Mouse (Mus musculus): ENCODE results near the gene Ccl5. TPM values are rescaled to one million over a fixed set of nuclear protein-coding genes. Genes with fewer than 3 reads are reported as not detected.

Gene Ccl5
- polyA plus RNA-seq, 1 experiment from 2014 or later: 1.0 TPM

GRCm38 (mm10) chr11:83568061-83568460 lies 37.7 kb upstream of the Ccl5 start:
- H3K9ac ChIP-seq (ENCODE audit: low read length): no peak overlapping the region
- H3K4me3 ChIP-seq (replicated peaks; ENCODE audit: low read length): no peak overlapping the region
- no peaks in the 10 kb centered on the region for H3K36me3 ChIP-seq (ENCODE audit: control insufficient read depth, insufficient read depth, low read length)
- no peaks in the 10 kb centered on the region for H3K4me1 ChIP-seq (ENCODE audit: control insufficient read depth, insufficient read depth, low read length)
- ATAC-seq (ENCODE audit: insufficient read depth, low FRiP score): no peak
- no peaks in the 10 kb centered on the region for H3K9me3 ChIP-seq (replicated peaks; ENCODE audit: control insufficient read depth, low read length)
- 87% methylated on average over 9 of the region's 9 CpGs for WGBS
- no peaks in the 10 kb centered on the region for H3K27me3 ChIP-seq (ENCODE audit: control insufficient read depth, insufficient read depth, low read length)
- no peak overlapping the region for H3K4me2 ChIP-seq (ENCODE audit: low read depth, low read length)
- no peak overlapping the region for H3K27ac ChIP-seq (ENCODE audit: low read length)

GRCm38 (mm10) chr11:83567311-83567710 lies 37.0 kb upstream of the Ccl5 start:
- no peaks in the 10 kb centered on the region for H3K36me3 ChIP-seq (ENCODE audit: control insufficient read depth, insufficient read depth, low read length)
- no peaks in the 10 kb centered on the region for H3K9me3 ChIP-seq (replicated peaks; ENCODE audit: control insufficient read depth, low read length)
- H3K4me1 ChIP-seq (ENCODE audit: control insufficient read depth, insufficient read depth, low read length): no peaks in the 10 kb centered on the region
- ATAC-seq (ENCODE audit: insufficient read depth, low FRiP score): no peak
- no peak overlapping the region for H3K9ac ChIP-seq (ENCODE audit: low read length)
- no peak overlapping the region for H3K27ac ChIP-seq (ENCODE audit: low read length)
- WGBS: 72% methylated on average over 7 of the region's 7 CpGs
- H3K27me3 ChIP-seq (ENCODE audit: control insufficient read depth, insufficient read depth, low read length): no peaks in the 10 kb centered on the region
- H3K4me3 ChIP-seq (replicated peaks; ENCODE audit: low read length): no peak overlapping the region
- no peak overlapping the region for H3K4me2 ChIP-seq (ENCODE audit: low read depth, low read length)

DNA sequence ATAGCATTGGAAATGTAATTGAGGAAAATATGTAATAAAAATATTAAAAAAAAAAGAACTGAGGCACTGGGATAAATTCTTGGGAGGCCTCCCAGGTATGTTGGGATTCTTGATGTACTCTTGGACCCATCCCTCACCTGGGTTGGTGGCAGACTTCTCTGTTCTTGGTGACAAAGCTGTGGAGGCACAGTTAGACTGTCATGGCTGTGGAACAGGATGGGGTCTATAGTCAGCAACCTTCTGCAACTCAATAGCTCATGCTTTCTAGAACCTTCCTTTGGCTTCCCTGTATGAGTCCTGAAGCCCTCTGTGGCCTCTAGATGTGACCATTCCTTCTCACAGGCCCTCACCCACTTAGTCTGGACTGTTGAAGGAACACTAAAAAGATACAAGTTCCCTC lies 36.3 kb upstream of the Ccl5 start:
- H3K4me3 ChIP-seq (replicated peaks; ENCODE audit: low read length): no peak overlapping the region
- no peaks in the 10 kb centered on the region for H3K4me1 ChIP-seq (ENCODE audit: control insufficient read depth, insufficient read depth, low read length)
- H3K36me3 ChIP-seq (ENCODE audit: control insufficient read depth, insufficient read depth, low read length): no peaks in the 10 kb centered on the region
- ATAC-seq (ENCODE audit: insufficient read depth, low FRiP score): no peak
- no peak overlapping the region for H3K4me2 ChIP-seq (ENCODE audit: low read depth, low read length)
- no peak overlapping the region for H3K9ac ChIP-seq (ENCODE audit: low read length)
- H3K9me3 ChIP-seq (replicated peaks; ENCODE audit: control insufficient read depth, low read length): no peaks in the 10 kb centered on the region
- no peaks in the 10 kb centered on the region for H3K27me3 ChIP-seq (ENCODE audit: control insufficient read depth, insufficient read depth, low read length)
- H3K27ac ChIP-seq (ENCODE audit: low read length): no peak overlapping the region

DNA sequence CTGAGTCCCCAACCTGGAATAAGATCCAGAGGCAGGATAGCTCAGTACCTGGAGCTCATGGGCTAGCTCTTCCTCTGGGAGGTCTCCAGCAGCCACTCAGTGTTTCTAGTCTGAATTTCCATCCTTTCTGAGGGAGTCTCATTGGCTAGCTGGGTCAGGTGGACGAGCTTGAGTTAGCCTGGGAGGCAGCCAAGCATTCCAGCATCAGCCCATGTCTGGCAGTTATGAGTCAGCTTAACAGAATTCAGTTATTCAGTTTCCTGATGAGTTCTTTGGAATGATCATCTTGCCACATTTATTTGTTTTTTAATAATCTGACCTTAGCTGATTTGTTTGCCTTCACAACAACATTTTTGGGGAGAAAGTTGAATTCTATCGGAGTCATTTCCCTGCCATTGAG lies 33.4 kb upstream of the Ccl5 start:
- WGBS: 57% methylated on average over 2 of the region's 2 CpGs
- Histone ChIP-seq H3K4me3 (replicated peaks; ENCODE audit: low read length) (no peak overlapping the region), H3K27ac (ENCODE audit: low read length) (no peak overlapping the region), H3K4me1 (ENCODE audit: control insufficient read depth, insufficient read depth, low read length) (no peaks in the 10 kb centered on the region), H3K36me3 (ENCODE audit: control insufficient read depth, insufficient read depth, low read length) (no peaks in the 10 kb centered on the region), H3K9ac (ENCODE audit: low read length) (no peak overlapping the region), H3K27me3 (ENCODE audit: control insufficient read depth, insufficient read depth, low read length) (no peaks in the 10 kb centered on the region), H3K4me2 (ENCODE audit: low read depth, low read length) (no peak overlapping the region), H3K9me3 (replicated peaks; ENCODE audit: control insufficient read depth, low read length) (no peaks in the 10 kb centered on the region)
- ATAC-seq (ENCODE audit: insufficient read depth, low FRiP score): no peak

GRCm38 (mm10) chr11:83562311-83562887 lies 32.1 kb upstream of the Ccl5 start:
- H3K4me2 ChIP-seq (ENCODE audit: low read depth, low read length): no peak overlapping the region
- 57% methylated on average over 6 of the region's 6 CpGs for WGBS
- H3K36me3 ChIP-seq (ENCODE audit: control insufficient read depth, insufficient read depth, low read length): no peaks in the 10 kb centered on the region
- no peak overlapping the region for H3K27ac ChIP-seq (ENCODE audit: low read length)
- no peak for ATAC-seq (ENCODE audit: insufficient read depth, low FRiP score)
- H3K4me1 ChIP-seq (ENCODE audit: control insufficient read depth, insufficient read depth, low read length): no peaks in the 10 kb centered on the region
- no peaks in the 10 kb centered on the region for H3K27me3 ChIP-seq (ENCODE audit: control insufficient read depth, insufficient read depth, low read length)
- H3K4me3 ChIP-seq (replicated peaks; ENCODE audit: low read length): no peak overlapping the region
- no peaks in the 10 kb centered on the region for H3K9me3 ChIP-seq (replicated peaks; ENCODE audit: control insufficient read depth, low read length)
- no peak overlapping the region for H3K9ac ChIP-seq (ENCODE audit: low read length)

DNA sequence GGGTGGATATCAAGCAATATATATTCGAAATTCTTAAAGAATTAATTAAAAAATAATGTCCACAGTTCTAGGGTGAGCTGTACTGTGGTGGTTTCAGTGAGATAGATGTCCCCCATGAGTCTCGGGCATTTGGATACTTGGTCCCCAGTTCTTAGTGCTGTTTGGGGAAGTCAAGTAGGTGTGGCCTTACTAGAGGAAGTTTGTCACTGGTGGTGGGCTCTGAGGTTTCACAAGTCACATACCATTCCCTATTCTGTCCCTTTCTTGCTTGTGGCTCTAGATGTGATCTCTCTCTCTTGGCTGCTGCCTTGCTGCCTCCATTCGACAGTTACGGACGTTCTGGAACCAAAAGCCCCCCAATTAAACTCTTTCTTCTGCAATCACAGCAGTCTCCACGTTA lies 30.1 kb upstream of the Ccl5 start:
- Histone ChIP-seq H3K4me1 (ENCODE audit: control insufficient read depth, insufficient read depth, low read length) (no peaks in the 10 kb centered on the region), H3K36me3 (ENCODE audit: control insufficient read depth, insufficient read depth, low read length) (no peaks in the 10 kb centered on the region), H3K4me3 (replicated peaks; ENCODE audit: low read length) (no peak overlapping the region), H3K27me3 (ENCODE audit: control insufficient read depth, insufficient read depth, low read length) (no peaks in the 10 kb centered on the region), H3K9me3 (replicated peaks; ENCODE audit: control insufficient read depth, low read length) (no peaks in the 10 kb centered on the region), H3K9ac (ENCODE audit: low read length) (no peak overlapping the region), H3K27ac (ENCODE audit: low read length) (no peak overlapping the region), H3K4me2 (ENCODE audit: low read depth, low read length) (no peak overlapping the region)
- ATAC-seq (ENCODE audit: insufficient read depth, low FRiP score): no peak
- WGBS: 72% methylated on average over 6 of the region's 6 CpGs

DNA sequence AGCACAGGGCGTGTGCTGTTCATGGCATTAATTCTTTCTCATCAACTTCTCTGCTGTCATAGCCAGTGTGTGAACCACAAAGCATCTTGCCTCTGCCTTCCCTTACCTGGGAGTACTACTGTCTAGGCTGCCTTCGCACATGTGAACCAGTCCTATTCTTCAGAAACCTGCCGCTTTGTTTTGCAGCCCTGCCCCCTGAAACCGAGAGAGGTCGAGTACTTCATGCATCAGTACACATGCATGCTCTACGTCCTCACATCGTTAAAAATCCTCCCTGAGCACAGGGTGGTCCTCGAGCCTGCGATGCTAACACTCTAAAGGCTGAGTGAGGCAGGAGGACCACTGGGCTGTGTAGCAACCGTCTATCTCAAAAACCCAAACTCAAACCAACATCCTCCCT lies 26.8 kb upstream of the Ccl5 start:
- no peak for ATAC-seq (ENCODE audit: insufficient read depth, low FRiP score)
- 72% methylated on average over 10 of the region's 10 CpGs for WGBS
- no peaks in the 10 kb centered on the region for H3K9me3 ChIP-seq (replicated peaks; ENCODE audit: control insufficient read depth, low read length)
- H3K27ac ChIP-seq (ENCODE audit: low read length): no peak overlapping the region
- no peak overlapping the region for H3K9ac ChIP-seq (ENCODE audit: low read length)
- no peaks in the 10 kb centered on the region for H3K4me1 ChIP-seq (ENCODE audit: control insufficient read depth, insufficient read depth, low read length)
- H3K36me3 ChIP-seq (ENCODE audit: control insufficient read depth, insufficient read depth, low read length): no peaks in the 10 kb centered on the region
- H3K4me3 ChIP-seq (replicated peaks; ENCODE audit: low read length): no peak overlapping the region
- no peaks in the 10 kb centered on the region for H3K27me3 ChIP-seq (ENCODE audit: control insufficient read depth, insufficient read depth, low read length)
- H3K4me2 ChIP-seq (ENCODE audit: low read depth, low read length): no peak overlapping the region

DNA sequence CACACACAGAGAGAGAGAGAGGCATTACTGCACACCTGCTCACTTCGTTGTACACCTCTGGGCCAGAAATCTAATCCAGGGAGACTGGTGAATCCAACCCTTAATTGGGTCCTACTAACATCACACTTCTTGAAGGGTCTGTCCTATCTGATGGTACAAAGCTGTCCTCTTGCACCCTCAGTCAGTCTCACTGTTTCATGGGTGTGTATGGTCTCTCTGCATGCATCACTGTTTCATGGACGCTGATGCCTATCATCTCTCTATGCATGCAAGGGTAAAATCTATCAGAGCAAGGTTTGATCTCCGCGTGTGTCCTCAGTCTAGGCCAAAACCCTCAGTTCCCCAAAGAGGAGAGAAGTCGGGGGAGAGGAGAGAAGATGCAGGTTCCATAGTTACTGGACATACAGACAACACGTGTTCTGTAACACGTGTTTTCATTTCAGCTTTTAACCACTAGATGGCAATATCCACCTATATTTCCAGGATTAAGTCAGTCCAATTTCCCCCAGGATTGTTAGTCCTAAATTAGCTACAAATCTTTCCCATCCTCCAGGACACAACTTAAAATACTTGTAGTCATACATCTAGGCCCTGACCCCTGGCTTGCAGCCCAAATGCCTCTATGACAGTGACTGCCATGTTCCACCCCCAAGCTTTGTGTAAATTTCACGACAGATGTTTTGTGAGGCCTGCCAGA lies 25.9 kb upstream of the Ccl5 start:
- ATAC-seq (ENCODE audit: insufficient read depth, low FRiP score): peak; percentile 56; the same call in 1 of the 2 replicates

DNA sequence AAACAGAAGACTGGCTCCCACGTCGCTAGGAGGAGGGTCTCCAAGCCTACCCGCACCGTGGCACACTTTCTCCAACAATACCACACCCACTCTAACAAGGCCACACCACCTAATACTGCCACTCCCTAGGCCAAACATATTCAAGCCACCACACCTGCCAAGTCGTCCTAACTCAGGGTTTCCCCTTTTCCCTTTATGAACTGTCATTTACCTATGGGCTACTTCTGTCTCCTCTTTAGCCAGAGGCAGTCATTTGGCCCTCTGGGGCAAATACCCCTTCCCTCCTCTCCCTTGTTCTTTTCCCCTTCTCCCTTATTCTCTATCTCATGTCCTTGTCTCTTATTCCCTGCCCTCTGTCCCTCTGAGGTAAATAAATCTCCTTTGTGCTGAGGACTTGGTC lies 21.4 kb upstream of the Ccl5 start:
- Histone ChIP-seq H3K4me1 (ENCODE audit: control insufficient read depth, insufficient read depth, low read length) (no peaks in the 10 kb centered on the region), H3K36me3 (ENCODE audit: control insufficient read depth, insufficient read depth, low read length) (no peaks in the 10 kb centered on the region), H3K4me2 (ENCODE audit: low read depth, low read length) (no peak overlapping the region), H3K9ac (ENCODE audit: low read length) (no peak overlapping the region), H3K27ac (ENCODE audit: low read length) (no peak overlapping the region), H3K4me3 (replicated peaks; ENCODE audit: low read length) (no peak overlapping the region), H3K9me3 (replicated peaks; ENCODE audit: control insufficient read depth, low read length) (no peaks in the 10 kb centered on the region), H3K27me3 (ENCODE audit: control insufficient read depth, insufficient read depth, low read length) (no peaks in the 10 kb centered on the region)
- 71% methylated on average over 5 of the region's 5 CpGs for WGBS
- no peak for ATAC-seq (ENCODE audit: insufficient read depth, low FRiP score)

More for the DNA sequence above, 25.9 kb upstream of the Ccl5 start:
- Histone ChIP-seq H3K36me3 (ENCODE audit: control insufficient read depth, insufficient read depth, low read length) (no peaks in the 10 kb centered on the region), H3K4me2 (ENCODE audit: low read depth, low read length) (no peak overlapping the region), H3K9me3 (replicated peaks; ENCODE audit: control insufficient read depth, low read length) (no peaks in the 10 kb centered on the region), H3K9ac (ENCODE audit: low read length) (no peak overlapping the region), H3K4me3 (replicated peaks; ENCODE audit: low read length) (no peak overlapping the region), H3K27me3 (ENCODE audit: control insufficient read depth, insufficient read depth, low read length) (no peaks in the 10 kb centered on the region), H3K27ac (ENCODE audit: low read length) (no peak overlapping the region), H3K4me1 (ENCODE audit: control insufficient read depth, insufficient read depth, low read length) (no peaks in the 10 kb centered on the region)
- WGBS: 26% methylated on average over 8 of the region's 8 CpGs
